Mouse (Mus musculus): ENCODE data around the gene Otud1. TPM values are rescaled to one million over a fixed set of nuclear protein-coding genes. Genes with fewer than 3 reads are reported as not detected.

Otud1 gene
- polyA plus RNA-seq, 1 experiment: 12.5 TPM

DNA sequence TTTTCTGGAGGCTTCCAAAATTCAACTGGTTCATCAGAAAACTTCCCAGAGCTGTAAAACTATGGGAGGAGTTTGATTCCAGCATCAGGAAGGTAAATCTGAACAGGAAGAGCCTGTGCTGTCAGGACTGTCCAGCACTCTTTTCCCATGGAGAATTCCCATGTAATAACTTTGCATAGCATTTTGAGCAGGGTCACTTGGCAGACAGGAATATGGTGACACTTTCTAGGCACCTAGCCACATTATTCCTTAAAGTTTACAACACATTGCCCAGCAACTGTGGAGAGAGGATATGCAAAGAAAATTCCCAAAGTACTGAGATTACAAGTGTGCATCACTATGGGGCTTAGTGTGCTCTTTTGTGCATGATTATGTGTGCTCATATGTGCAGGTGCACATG, 46.7 kb downstream of the Otud1 start:
- Histone ChIP-seq H3K27ac (ENCODE audit: insufficient read depth, low read depth, low read length) (no peak overlapping the region), H3K4me1 (ENCODE audit: control insufficient read depth, insufficient read depth, low read length) (peaks cover 3% of the 10 kb centered on the region), H3K4me3 (ENCODE audit: insufficient read depth, low read length) (no peak overlapping the region)
- TF ChIP-seq CTCF (IDR thresholded peaks at IDR 0.05; ENCODE audit: low read depth, low read length) (no peak), POLR2A (IDR thresholded peaks at IDR 0.05; ENCODE audit: borderline replicate concordance, low read depth, low read length) (no peak)

GRCm38 (mm10) chr2:19706886-19707285, 49.3 kb downstream of the Otud1 start:
- TF ChIP-seq POLR2A (IDR thresholded peaks at IDR 0.05; ENCODE audit: borderline replicate concordance, low read depth, low read length) (no peak), CTCF (IDR thresholded peaks at IDR 0.05; ENCODE audit: low read depth, low read length) (no peak)
- peaks cover 3% of the 10 kb centered on the region for H3K4me1 ChIP-seq (ENCODE audit: control insufficient read depth, insufficient read depth, low read length)

More at GRCm38 (mm10) chr2:19706886-19707285, 49.3 kb downstream of the Otud1 start:
- Histone ChIP-seq H3K4me3 (ENCODE audit: insufficient read depth, low read length) (no peak overlapping the region), H3K27ac (ENCODE audit: insufficient read depth, low read depth, low read length) (no peak overlapping the region)

Other genes starting within 250 kb of the Otud1 start
- gene Ptf1a, start 212.1 kb upstream of the Otud1 start, polyA plus RNA-seq (2012; ENCODE audit: insufficient read depth, insufficient read length, missing spikeins): not detected in 2 replicates
- not detected in 2 replicates for gene 4921504E06Rik, start 103.8 kb upstream of the Otud1 start, polyA plus RNA-seq (2012; ENCODE audit: insufficient read depth, insufficient read length, missing spikeins)

Data from bone marrow macrophage, adult 2 months (primary cell).